ENCODE assay signal across 8 mouse cellular contexts in the genomic region with DNA sequence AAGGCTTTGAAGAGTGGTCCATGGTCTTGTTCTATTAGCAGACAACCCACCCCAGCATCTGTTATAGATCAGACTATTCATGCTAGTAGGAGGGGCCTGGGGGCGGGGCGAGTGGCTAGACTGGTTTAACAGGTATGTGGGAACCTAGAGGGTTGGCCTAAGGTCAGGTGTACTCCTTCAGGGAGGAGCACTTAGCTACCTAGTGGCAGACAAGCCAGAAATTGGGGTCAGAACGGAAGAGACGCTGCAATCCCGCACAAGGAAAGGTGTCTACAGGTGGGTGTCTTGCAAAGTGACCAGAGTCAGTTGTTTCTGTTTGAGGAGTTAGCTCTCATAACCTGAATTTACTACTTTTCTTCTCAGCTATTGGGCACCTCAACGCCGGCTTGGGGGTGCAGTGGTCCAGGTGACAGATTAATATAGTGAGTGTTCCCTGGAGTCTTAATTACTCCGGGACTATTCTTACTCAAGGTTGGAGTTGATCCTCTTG. TPM values are rescaled to one million over a fixed set of nuclear protein-coding genes. Genes with fewer than 3 reads are reported as not detected.
A peak's percentile ranks its signal among the peaks of the same experiment; 100 is the strongest.
DNase-seq lines count a peak whose midpoint lies in the region; ATAC-seq and TF ChIP-seq lines count a peak whose summit lies in the region.

A gene (plus strand): TSS at position 226 of the 490 bp plus-strand sequence.

- H3K36me3 ChIP-seq in heart, embryonic 16.5 days (ENCODE audit: control insufficient read depth, insufficient read depth), result peaks cover 41% of the 10 kb centered on the region
- H3K36me3 ChIP-seq in forebrain, embryonic 13.5 days (ENCODE audit: poor library complexity, severe bottlenecking), result peaks cover 50% of the 10 kb centered on the region
- H3K36me3 ChIP-seq in thymus, adult 2 months (ENCODE audit: control insufficient read depth, insufficient read depth, low read length), result peaks cover 38% of the 10 kb centered on the region

- no peak for ATAC-seq in heart, embryonic 16.5 days (replicated peaks; ENCODE audit: extremely low read depth, insufficient read depth, low FRiP score)
- no peak for ATAC-seq in forebrain, embryonic 13.5 days

- no peak for TF ChIP-seq POLR2A in thymus, adult 2 months (IDR thresholded peaks at IDR 0.05; ENCODE audit: control insufficient read depth, extremely low read depth, insufficient read depth, low read length, poor library complexity)

- no peak for TF ChIP-seq CTCF in thymus, adult 2 months (IDR thresholded peaks at IDR 0.05; ENCODE audit: borderline replicate concordance, control insufficient read depth, extremely low read depth, insufficient read depth, low read length, poor library complexity)

- peak within 1 kb of the TSS; percentile 51 for H3K4me3 ChIP-seq in heart, embryonic 16.5 days (ENCODE audit: low read length)
- H3K4me3 ChIP-seq in forebrain, embryonic 13.5 days, result peak within 1 kb of the TSS; percentile 23
- H3K4me3 ChIP-seq in thymus, adult 2 months (ENCODE audit: control insufficient read depth, insufficient read depth, low read length), result no peak within 1 kb of the TSS

- peak within 1 kb of the TSS; percentile 93 for H3K4me2 ChIP-seq in heart, embryonic 16.5 days (ENCODE audit: low read depth, low read length)
- peak within 1 kb of the TSS; percentile 48 for H3K4me2 ChIP-seq in forebrain, embryonic 13.5 days

- H3K27me3 ChIP-seq in heart, embryonic 16.5 days (ENCODE audit: control insufficient read depth, insufficient read depth, low read length), result no peaks in the 10 kb centered on the region
- H3K27me3 ChIP-seq in forebrain, embryonic 13.5 days, result peaks cover 32% of the 10 kb centered on the region
- H3K27me3 ChIP-seq in thymus, adult 2 months (ENCODE audit: control insufficient read depth, insufficient read depth, low read length), result peaks cover 3% of the 10 kb centered on the region; the same call in 1 of the 2 replicates

- no peak within 1 kb of the TSS for H3K27ac ChIP-seq in heart, embryonic 16.5 days (ENCODE audit: low read length)
- H3K27ac ChIP-seq in forebrain, embryonic 13.5 days, result no peak within 1 kb of the TSS
- H3K27ac ChIP-seq in thymus, adult 2 months (ENCODE audit: control insufficient read depth, insufficient read depth, low read length), result no peak within 1 kb of the TSS

- H3K4me1 ChIP-seq in heart, embryonic 16.5 days (ENCODE audit: control insufficient read depth, insufficient read depth, low read length), result peaks cover 15% of the 10 kb centered on the region
- peaks cover 26% of the 10 kb centered on the region for H3K4me1 ChIP-seq in forebrain, embryonic 13.5 days
- peaks cover 4% of the 10 kb centered on the region for H3K4me1 ChIP-seq in thymus, adult 2 months (replicated peaks; ENCODE audit: control insufficient read depth, insufficient read depth, low read length)

- H3K9ac ChIP-seq in heart, embryonic 16.5 days (ENCODE audit: low read length), result peak within 1 kb of the TSS; percentile 74
- peak within 1 kb of the TSS; percentile 52 for H3K9ac ChIP-seq in forebrain, embryonic 13.5 days

- DNase-seq in heart, postnatal 4 days, result no peak
- peak; percentile 63 for DNase-seq in kidney, postnatal 14 days
- DNase-seq in lung, postnatal 36 days, result peak; percentile 90
- peak; percentile 78 to 82 for DNase-seq in urinary bladder, adult 18-20 months (ENCODE audit: low spot score in 2 of 2)
- DNase-seq in thymus, adult 2 months, result no peak
- no peak for DNase-seq in thymus, adult 18-20 months

- WGBS in heart, embryonic 16.5 days, result 36% methylated on average over 8 of the region's 8 CpGs
- 33% methylated on average over 8 of the region's 8 CpGs for WGBS in forebrain, embryonic 13.5 days
- 86% methylated on average over 8 of the region's 8 CpGs for WGBS in thymus, adult 2 months

- H3K9me3 ChIP-seq in heart, embryonic 16.5 days (replicated peaks; ENCODE audit: control insufficient read depth, low read length), result no peaks in the 10 kb centered on the region
- H3K9me3 ChIP-seq in forebrain, embryonic 13.5 days (replicated peaks), result no peaks in the 10 kb centered on the region

RNA-seq across cellular contexts. Expression of the gene that starts here (rescaled TPM):
- 0.47 and 0.74 TPM in 2 replicates for polyA plus RNA-seq in heart, embryonic 16.5 days (2015; fragmentation: Nextera tagmentation; extraction: Ambion mirVana)
- total RNA-seq in heart, postnatal 4 days (2021), result under 1 TPM; 0.38 to 0.67 TPM
- polyA plus RNA-seq in forebrain, embryonic 13.5 days (2015; fragmentation: Nextera tagmentation; extraction: Ambion mirVana), result 0.74 and 0.78 TPM in 2 replicates
- polyA plus RNA-seq in thymus, adult 2 months (2012; rRNA removed), result 1.0 and 1.8 TPM in 2 replicates

Comparison
In these comparisons a context has a peak if more than half of its experiments do, and no peak if none do; other contexts are left out.
1. DNase-seq: peak in kidney, postnatal 14 days (single experiment), lung, postnatal 36 days (single experiment) and urinary bladder, adult 18-20 months (2 of 2); none in heart, postnatal 4 days (single experiment), thymus, adult 2 months (single experiment) and thymus, adult 18-20 months (0 of 2).